Mouse (Mus musculus) limb, embryonic 13.5 days (tissue): ENCODE results near the gene Tdrd5. TPM values are rescaled to one million over a fixed set of nuclear protein-coding genes. Genes with fewer than 3 reads are reported as not detected.
"Not testable (repeated sequence)": the region's sequence is repeated elsewhere in the genome, so short reads cannot be mapped to it uniquely, and the experiment has no call there.

Source experiments
- ATAC-seq: fragments of 200-750 bp; cut with Nextera tagmentation; 2 replicates; pipeline ENCODE4 v1.8.0; 2017; ENCODE audit warnings: low read depth, moderate number of reproducible peaks, moderate TSS enrichment; ENCODE audit not compliant: low FRiP score
- H3K27ac ChIP-seq: fragments of 300-500 bp; sonication (generic); 2 replicates; pipeline ENCODE4 v1.5.1; 2015; ENCODE audit warnings: inconsistent platforms, mild to moderate bottlenecking, moderate library complexity
- H3K27me3 ChIP-seq: fragments of 300-500 bp; sonication (generic); 2 replicates; pipeline ENCODE4 v1.6.1; 2015; ENCODE audit warnings: mild to moderate bottlenecking, inconsistent platforms
- H3K36me3 ChIP-seq: fragments of 300-500 bp; sonication (generic); 2 replicates; pipeline ENCODE4 v1.6.1; 2015; ENCODE audit warnings: inconsistent platforms, mild to moderate bottlenecking, moderate library complexity
- H3K4me1 ChIP-seq: fragments of 300-500 bp; sonication (generic); 2 replicates; pipeline ENCODE4 v1.6.1; 2015; ENCODE audit warnings: inconsistent platforms
- H3K4me2 ChIP-seq: fragments of 300-500 bp; sonication (generic); replicated peaks from 2 replicates; pipeline ENCODE4 v1.6.1; 2015; ENCODE audit warnings: inconsistent platforms, mild to moderate bottlenecking, moderate library complexity
- H3K4me3 ChIP-seq: fragments of 300-500 bp; sonication (generic); 2 replicates; pipeline ENCODE4 v1.5.1; 2015; ENCODE audit warnings: moderate library complexity, mild to moderate bottlenecking, inconsistent platforms
- H3K9ac ChIP-seq: fragments of 300-500 bp; sonication (generic); 2 replicates; pipeline ENCODE4 v1.6.1; 2015; ENCODE audit warnings: mild to moderate bottlenecking, inconsistent platforms
- H3K9me3 ChIP-seq: fragments of 300-500 bp; sonication (generic); 2 replicates; pipeline ENCODE4 v1.6.1; 2016; ENCODE audit warnings: inconsistent platforms
- WGBS: fragments of 180-500 bp; shearing (Covaris S2); methylation state at CpG from one replicate; pipeline ENCODE4 v1.1.7; 2015; 5-methylcytosine and 5-hydroxymethylcytosine counted together
- polyA plus RNA-seq: library from polyadenylated mRNA; unstranded; fragments of >200 nt; fragmentation: Nextera tagmentation; extraction: Ambion mirVana; gene quantifications from 2 replicates; pipeline ENCODE4 v1.2.1, GENCODE M21; 2015

Tdrd5 gene
- polyA plus RNA-seq: 0.15 and 0.28 TPM in 2 replicates

DNA sequence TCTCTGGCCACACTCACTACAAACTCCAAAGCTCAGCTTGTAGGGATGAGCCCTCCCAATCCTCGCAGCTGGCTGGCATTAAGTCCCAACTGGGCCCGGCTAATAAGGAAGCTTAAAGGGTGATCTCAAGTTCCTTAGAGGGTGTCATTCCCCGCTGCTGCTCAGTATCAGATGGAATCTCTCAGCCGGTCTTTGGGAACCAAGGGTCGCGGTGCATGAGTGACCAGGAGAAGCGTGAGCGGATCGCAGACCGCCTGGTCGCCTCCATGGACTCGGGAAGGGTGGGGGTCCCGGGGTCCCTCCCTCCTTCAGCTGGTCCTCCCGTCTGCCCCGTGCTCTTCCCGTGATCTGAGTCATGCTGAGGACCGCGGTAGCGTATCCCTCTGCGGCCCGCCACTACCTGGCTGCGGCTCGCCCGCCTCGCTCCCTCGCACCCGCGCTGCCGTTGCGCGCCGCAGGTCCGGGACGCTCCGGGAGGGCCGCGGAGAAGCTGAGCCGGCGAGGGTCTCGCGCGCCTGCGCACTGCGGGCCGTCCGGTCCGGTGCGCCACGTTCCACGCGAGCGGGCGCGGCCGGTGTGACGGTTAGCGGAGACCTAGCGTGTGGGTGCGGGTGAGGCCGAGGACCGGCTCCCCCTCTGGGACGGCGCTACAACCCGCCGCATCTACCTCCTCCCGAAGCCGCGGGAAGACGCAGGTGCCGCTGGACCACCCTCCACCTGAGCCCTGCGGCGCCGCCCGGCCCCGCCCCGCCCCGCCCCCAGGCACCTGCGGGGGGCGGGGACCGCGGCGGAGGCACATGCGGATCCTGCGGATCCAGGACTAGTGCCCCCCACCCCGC lies at the start of gene Tdrd5:
Gene Tdrd5, minus strand, starts transcription at position 754 of the 839 bp plus-strand sequence.
- Histone ChIP-seq H3K9ac (peak within 1 kb of the TSS; percentile 69), H3K36me3 (no peaks in the 10 kb centered on the region), H3K9me3 (0 out of 2 replicates have a peak, but pooled peaks cover 3% of the 10 kb centered on the region), H3K4me2 (peak within 1 kb of the TSS; percentile 99), H3K27me3 (peaks cover 65% of the 10 kb centered on the region), H3K27ac (no peak within 1 kb of the TSS), H3K4me1 (0 out of 2 replicates have a peak, but pooled peaks cover 4% of the 10 kb centered on the region), H3K4me3 (peak within 1 kb of the TSS; percentile 67)
- under 1% methylated on average over 77 of the region's 85 CpGs for WGBS
- peak; percentile 72 for ATAC-seq

DNA sequence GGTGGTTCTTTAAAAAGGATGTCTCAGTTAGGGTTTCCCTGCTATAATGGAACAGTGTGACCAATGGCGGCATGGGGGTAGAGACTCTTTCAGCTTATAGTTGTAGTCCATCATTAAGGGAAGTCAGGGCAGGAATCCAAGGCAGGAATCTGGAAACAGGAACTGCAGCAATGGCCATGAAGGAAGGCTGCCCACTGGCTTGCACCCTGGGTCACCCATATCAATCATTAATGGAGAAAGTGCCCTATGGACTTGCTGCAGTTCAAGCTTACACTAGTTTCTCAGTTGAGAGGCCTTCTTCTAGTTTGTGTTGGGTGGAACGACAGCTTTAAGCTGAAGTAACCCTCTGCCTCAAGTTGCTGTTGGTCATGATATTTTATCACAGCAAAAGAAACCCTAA lies 49.0 kb upstream of the Tdrd5 start:
- 91% methylated on average over 2 of the region's 2 CpGs for WGBS

DNA sequence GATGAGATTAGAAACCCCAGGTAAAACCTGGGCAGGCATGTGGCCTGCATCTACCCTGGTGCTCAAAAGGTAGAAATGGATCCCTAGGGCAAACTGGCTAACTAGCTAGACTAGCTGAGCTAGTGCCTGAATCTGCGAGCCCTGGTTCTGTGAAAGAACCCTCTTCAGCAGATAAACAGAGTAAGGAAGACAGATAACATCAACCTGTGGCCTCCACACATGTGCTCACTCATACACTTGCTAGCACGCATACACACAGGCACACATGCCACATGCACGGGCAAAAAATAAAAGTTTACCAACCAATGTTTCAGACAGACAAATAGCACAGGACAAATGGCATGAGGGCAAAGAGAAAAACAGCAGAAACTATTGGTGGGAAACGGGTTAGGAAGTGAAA lies 47.0 kb upstream of the Tdrd5 start:
- H3K9ac ChIP-seq: no peak overlapping the region
- H3K36me3 ChIP-seq: no peaks in the 10 kb centered on the region
- ATAC-seq: no peak
- H3K27ac ChIP-seq: no peak overlapping the region
- H3K4me1 ChIP-seq: no peaks in the 10 kb centered on the region
- no peaks in the 10 kb centered on the region for H3K27me3 ChIP-seq
- no peak overlapping the region for H3K4me2 ChIP-seq
- H3K4me3 ChIP-seq: no peak overlapping the region
- 79% methylated on average over 4 of the region's 4 CpGs for WGBS
- no peaks in the 10 kb centered on the region for H3K9me3 ChIP-seq

More for the DNA sequence above, 49.0 kb upstream of the Tdrd5 start:
- Histone ChIP-seq H3K4me1 (no peaks in the 10 kb centered on the region), H3K9me3 (no peaks in the 10 kb centered on the region), H3K4me2 (no peak overlapping the region), H3K27ac (no peak overlapping the region), H3K36me3 (no peaks in the 10 kb centered on the region), H3K4me3 (no peak overlapping the region), H3K9ac (no peak overlapping the region), H3K27me3 (no peaks in the 10 kb centered on the region)
- no peak for ATAC-seq

DNA sequence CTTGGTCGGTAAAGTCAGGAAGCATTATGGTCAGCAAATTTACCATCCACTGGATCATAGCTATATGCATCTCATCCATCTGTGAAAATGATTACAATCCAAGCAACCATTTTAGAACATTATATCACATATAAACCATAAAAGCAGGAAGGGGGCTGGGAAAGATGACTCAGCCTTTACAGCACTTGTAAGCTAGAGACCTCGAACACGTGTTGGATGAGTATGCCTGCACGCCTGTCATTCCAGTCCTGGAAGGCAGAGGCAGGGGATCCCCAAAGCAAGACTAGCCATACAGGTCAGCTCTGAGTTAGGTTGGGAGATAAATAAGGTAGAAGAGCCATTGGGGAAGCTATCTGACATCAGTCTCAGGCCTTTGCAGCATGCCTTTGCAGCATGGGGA lies 45.6 kb upstream of the Tdrd5 start:
- Histone ChIP-seq H3K4me1 (no peaks in the 10 kb centered on the region), H3K4me2 (no peak overlapping the region), H3K9me3 (no peaks in the 10 kb centered on the region), H3K9ac (no peak overlapping the region), H3K4me3 (no peak overlapping the region), H3K27me3 (no peaks in the 10 kb centered on the region), H3K36me3 (no peaks in the 10 kb centered on the region), H3K27ac (no peak overlapping the region)
- WGBS: 77% methylated on average over 4 of the region's 4 CpGs
- no peak for ATAC-seq

DNA sequence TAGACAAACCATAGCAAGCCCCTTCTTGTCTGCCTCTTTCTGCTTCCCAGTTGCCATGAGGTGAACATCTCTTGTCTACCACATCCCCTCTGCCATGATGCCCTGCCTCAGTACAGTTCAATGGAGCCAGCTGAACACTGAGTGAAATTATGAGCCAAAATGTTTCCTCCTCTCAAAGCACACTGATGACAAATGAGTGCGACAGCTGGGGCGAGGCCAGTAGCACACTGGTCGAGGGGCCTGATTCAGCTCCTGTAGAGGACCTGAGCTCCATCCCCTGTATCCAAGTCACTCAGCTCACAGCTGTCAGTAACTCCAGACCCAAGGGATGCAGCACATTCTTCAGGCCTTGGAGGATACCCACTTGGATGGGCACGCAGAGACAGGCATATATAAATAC lies 42.2 kb upstream of the Tdrd5 start:
- no peak overlapping the region for H3K4me2 ChIP-seq
- no peaks in the 10 kb centered on the region for H3K9me3 ChIP-seq
- no peaks in the 10 kb centered on the region for H3K36me3 ChIP-seq
- H3K4me1 ChIP-seq: no peaks in the 10 kb centered on the region
- H3K27ac ChIP-seq: no peak overlapping the region
- H3K4me3 ChIP-seq: no peak overlapping the region
- H3K27me3 ChIP-seq: no peaks in the 10 kb centered on the region
- no peak overlapping the region for H3K9ac ChIP-seq
- WGBS: 84% methylated on average over 4 of the region's 4 CpGs
- ATAC-seq: no peak

DNA sequence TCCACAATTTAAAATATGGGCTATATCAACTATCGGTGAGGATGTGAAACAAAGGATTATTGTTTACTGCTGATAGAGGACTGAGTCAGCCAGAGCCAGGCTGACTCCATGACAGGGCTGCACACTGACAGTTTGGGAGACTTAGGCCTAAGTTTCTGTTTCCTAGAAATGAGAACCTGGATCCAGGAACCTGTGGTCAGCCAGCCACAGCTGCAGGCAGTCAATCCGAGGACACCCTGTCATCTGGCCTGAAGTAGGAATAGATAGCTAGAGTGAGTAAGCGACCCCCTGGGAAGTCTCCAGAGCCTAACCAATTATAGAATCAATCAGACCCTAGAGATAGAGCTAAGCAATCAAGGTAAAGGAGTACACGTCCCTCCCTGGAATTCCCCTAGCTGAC lies 41.0 kb upstream of the Tdrd5 start:
- H3K9ac ChIP-seq: no peak overlapping the region

DNA sequence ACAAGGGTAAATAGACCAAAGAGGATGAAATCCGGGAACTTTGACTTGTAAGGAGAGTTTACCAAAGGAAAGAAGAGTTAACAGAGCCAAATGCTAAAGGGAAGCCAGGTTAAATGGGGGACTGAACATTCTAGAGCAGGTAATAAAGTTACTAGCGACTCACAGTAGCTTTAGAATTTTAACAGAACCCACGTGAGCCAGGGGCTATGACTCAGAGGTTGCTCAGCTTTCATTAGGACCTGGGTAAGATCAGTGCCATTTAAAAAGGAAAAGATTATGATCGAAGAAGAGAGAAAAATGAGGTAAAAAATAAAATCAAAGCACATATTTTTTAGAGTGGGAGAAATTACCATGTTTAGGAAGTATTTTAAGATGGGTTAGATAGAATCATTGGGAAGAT lies 37.4 kb upstream of the Tdrd5 start:
- H3K27me3 ChIP-seq: no peaks in the 10 kb centered on the region; the same call in 1 of the 2 replicates
- no peaks in the 10 kb centered on the region for H3K4me1 ChIP-seq
- 55% methylated on average over 4 of the region's 4 CpGs for WGBS
- no peak for ATAC-seq
- H3K27ac ChIP-seq: no peak overlapping the region
- H3K4me3 ChIP-seq: no peak overlapping the region
- H3K4me2 ChIP-seq: no peak overlapping the region
- no peaks in the 10 kb centered on the region for H3K9me3 ChIP-seq
- H3K9ac ChIP-seq: no peak overlapping the region
- H3K36me3 ChIP-seq: no peaks in the 10 kb centered on the region

More for the DNA sequence above, 41.0 kb upstream of the Tdrd5 start:
- WGBS: 76% methylated on average over 4 of the region's 4 CpGs
- Histone ChIP-seq H3K36me3 (no peaks in the 10 kb centered on the region), H3K4me1 (no peaks in the 10 kb centered on the region), H3K4me2 (no peak overlapping the region), H3K4me3 (no peak overlapping the region), H3K27ac (no peak overlapping the region), H3K27me3 (no peaks in the 10 kb centered on the region), H3K9me3 (no peaks in the 10 kb centered on the region)
- no peak for ATAC-seq

DNA sequence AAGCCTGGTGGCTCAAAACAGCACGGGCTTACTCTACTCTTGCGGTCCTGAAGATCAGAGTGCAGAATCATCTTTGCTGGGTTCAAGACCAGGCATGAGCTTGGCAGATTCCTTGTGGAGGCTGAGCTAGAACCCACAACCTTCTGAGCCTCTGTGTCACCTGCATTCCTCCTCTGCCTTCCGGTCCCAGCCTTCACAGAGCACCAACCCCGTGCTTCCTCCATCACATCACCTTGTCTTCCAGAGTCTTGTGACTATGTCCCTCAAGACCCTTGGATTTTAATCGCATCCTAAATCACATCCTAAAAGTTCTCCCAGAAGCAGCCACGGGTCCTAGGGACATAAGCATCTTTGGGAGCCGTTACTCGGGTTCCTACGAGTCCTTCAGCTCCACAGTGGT lies 19.7 kb upstream of the Tdrd5 start:
- no peak for ATAC-seq
- Histone ChIP-seq H3K4me1 (no peaks in the 10 kb centered on the region), H3K27me3 (no peaks in the 10 kb centered on the region), H3K4me3 (no peak overlapping the region), H3K9me3 (no peaks in the 10 kb centered on the region), H3K36me3 (no peaks in the 10 kb centered on the region), H3K9ac (no peak overlapping the region), H3K27ac (no peak overlapping the region), H3K4me2 (no peak overlapping the region)
- WGBS: 87% methylated on average over 9 of the region's 9 CpGs

DNA sequence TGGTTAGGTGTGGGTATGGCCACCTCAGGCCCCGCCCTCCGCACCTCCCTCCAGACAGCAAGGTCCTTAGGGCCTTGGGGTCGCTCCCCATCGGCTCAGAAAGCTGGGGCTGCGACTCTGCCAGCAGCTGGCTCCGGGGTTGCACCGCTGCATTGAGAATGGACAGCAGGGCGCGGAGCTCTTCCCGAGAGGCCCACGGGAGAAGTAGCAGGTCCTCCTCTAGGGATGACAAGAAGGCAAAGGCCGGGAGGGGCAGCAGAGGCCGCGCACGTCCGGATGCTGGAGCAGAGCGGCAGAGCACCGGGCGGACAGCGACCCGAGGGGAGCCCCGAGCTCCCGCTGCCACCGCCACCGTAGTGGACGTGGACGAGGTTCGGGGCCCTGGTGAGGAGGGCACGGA lies 7.2 kb upstream of the Tdrd5 start, which contains the start of gene Nphs2:
Gene Nphs2, plus strand, starts transcription at position 98 of the 400 bp plus-strand sequence.
- WGBS: 4% methylated on average over 29 of the region's 29 CpGs
- Histone ChIP-seq H3K36me3 (no peaks in the 10 kb centered on the region), H3K4me1 (peaks cover 7% of the 10 kb centered on the region), H3K9ac (no peak within 1 kb of the TSS), H3K27ac (no peak within 1 kb of the TSS), H3K27me3 (peaks cover 66% of the 10 kb centered on the region), H3K4me3 (peak within 1 kb of the TSS; percentile 26), H3K9me3 (no peaks in the 10 kb centered on the region), H3K4me2 (peak within 1 kb of the TSS; percentile 55)
- ATAC-seq: no peak

DNA sequence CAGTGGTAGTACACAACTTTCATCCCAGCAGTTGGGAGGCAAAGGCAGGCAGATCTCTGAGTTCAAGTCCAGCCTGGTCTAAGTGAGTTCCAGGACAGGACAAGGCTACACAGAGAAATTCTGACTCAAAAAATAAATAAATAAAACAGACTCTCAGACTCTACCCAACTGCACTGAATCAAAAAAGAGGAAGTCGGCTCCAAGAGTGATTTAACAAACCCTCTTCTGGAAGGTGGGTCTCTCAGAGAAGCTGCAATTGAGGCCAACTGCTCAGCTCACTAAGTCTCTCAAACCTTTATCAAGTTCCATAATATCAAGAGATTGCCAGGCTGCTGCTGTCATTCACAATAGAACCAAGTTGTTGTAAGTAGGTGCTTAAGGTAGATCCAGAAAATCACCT lies 5.1 kb upstream of the Tdrd5 start:
- Histone ChIP-seq H3K4me2 (no peak overlapping the region), H3K27ac (no peak overlapping the region), H3K27me3 (peaks cover 86% of the 10 kb centered on the region), H3K4me3 (no peak overlapping the region), H3K9ac (no peak overlapping the region), H3K36me3 (no peaks in the 10 kb centered on the region), H3K9me3 (no peaks in the 10 kb centered on the region), H3K4me1 (peaks cover 7% of the 10 kb centered on the region)
- 74% methylated on average over 1 of the region's 1 CpGs for WGBS
- no peak for ATAC-seq

DNA sequence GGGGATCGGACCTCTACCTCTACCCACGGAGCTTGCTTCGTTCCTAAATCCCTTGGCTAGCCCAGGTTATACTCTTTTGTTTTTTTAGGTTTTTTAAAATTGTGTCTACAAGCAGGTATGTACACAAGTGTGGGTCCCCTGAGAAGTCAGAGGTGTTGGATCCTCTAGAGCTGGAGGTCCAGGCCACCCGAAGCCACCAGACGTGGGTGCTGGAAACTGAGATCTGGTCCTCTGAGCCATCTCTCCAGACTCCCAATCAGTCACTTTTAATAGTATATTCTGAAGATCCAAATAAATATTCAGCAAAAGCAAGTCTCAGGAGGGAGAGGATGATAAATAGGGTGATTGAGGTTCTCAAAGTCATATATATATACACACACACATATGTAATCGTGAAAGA lies 13.4 kb downstream of the Tdrd5 start:
- Histone ChIP-seq H3K4me3 (no peak overlapping the region), H3K4me2 (no peak overlapping the region), H3K9ac (no peak overlapping the region), H3K27me3 (no peaks in the 10 kb centered on the region), H3K4me1 (no peaks in the 10 kb centered on the region), H3K9me3 (no peaks in the 10 kb centered on the region), H3K36me3 (no peaks in the 10 kb centered on the region), H3K27ac (no peak overlapping the region)
- ATAC-seq: no peak
- 88% methylated on average over 6 of the region's 6 CpGs for WGBS

DNA sequence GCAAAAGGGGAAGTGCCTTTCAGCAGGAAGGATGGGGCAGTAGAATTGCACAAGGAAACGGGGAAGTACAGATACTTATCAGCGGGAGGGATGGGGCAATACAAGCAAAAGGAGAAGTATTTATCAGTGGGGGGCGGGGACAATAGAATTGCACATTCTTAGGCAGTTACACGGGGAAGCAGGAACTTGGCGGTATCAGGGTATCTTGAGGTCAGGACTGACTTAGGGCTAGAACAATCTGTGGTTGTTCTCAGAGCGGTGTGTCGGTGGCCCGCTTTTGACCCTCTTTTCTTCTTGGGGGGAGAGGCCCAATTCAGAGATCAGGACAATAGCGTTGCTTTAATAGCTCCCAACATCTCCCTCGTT lies 14.3 kb downstream of the Tdrd5 start:
- not testable (repeated sequence) for H3K4me1 ChIP-seq, H3K4me3 ChIP-seq, ATAC-seq, H3K27ac ChIP-seq, H3K9ac ChIP-seq, H3K4me2 ChIP-seq, H3K27me3 ChIP-seq, H3K9me3 ChIP-seq, H3K36me3 ChIP-seq
- WGBS: 81% methylated on average over 10 of the region's 10 CpGs
